Mouse (Mus musculus) neural tube, embryonic 15.5 days (tissue): ENCODE measurements around the gene Sec24b. TPM values are rescaled to one million over a fixed set of nuclear protein-coding genes. Genes with fewer than 3 reads are reported as not detected.

ENCODE experiments used
- ATAC-seq: fragments of 200-750 bp; cut with Nextera tagmentation; 2 replicates; pipeline ENCODE4 v1.8.0; 2017; ENCODE audit warnings: mild to moderate bottlenecking, moderate TSS enrichment, moderate library complexity; ENCODE audit not compliant: low FRiP score
- H3K27ac ChIP-seq: fragments of 300-500 bp; sonication (generic); replicated peaks from 2 replicates; pipeline ENCODE4 v1.5.1; 2015; ENCODE audit warnings: mild to moderate bottlenecking, inconsistent platforms
- H3K27me3 ChIP-seq: fragments of 300-500 bp; sonication (generic); replicated peaks from 2 replicates; pipeline ENCODE4 v1.6.1; 2015; ENCODE audit warnings: inconsistent platforms
- H3K36me3 ChIP-seq: fragments of 300-500 bp; sonication (generic); 2 replicates; pipeline ENCODE4 v1.6.1; 2015; ENCODE audit warnings: inconsistent platforms
- H3K4me1 ChIP-seq: fragments of 300-500 bp; sonication (generic); 2 replicates; pipeline ENCODE4 v1.6.1; 2015; ENCODE audit warnings: inconsistent platforms
- H3K4me2 ChIP-seq: fragments of 300-500 bp; sonication (generic); 2 replicates; pipeline ENCODE4 v1.6.1; 2015; ENCODE audit warnings: inconsistent platforms, mild to moderate bottlenecking, moderate library complexity
- H3K4me3 ChIP-seq: fragments of 300-500 bp; sonication (generic); replicated peaks from 2 replicates; pipeline ENCODE4 v1.5.1; 2015; ENCODE audit warnings: mild to moderate bottlenecking, inconsistent platforms
- H3K9ac ChIP-seq: fragments of 300-500 bp; sonication (generic); replicated peaks from 2 replicates; pipeline ENCODE4 v1.6.1; 2015; ENCODE audit warnings: mild to moderate bottlenecking, inconsistent platforms
- H3K9me3 ChIP-seq: fragments of 300-500 bp; sonication (generic); replicated peaks from 2 replicates; pipeline ENCODE4 v1.6.1; 2016; ENCODE audit warnings: inconsistent platforms
- WGBS: fragments of 180-500 bp; shearing (Covaris S2); methylation state at CpG from one replicate; pipeline ENCODE4 v1.1.7; 2015; ENCODE audit warnings: mixed read lengths; 5-methylcytosine and 5-hydroxymethylcytosine counted together
- polyA plus RNA-seq: library from polyadenylated mRNA; unstranded; fragments of >200 nt; fragmentation: Nextera tagmentation; extraction: Ambion mirVana; gene quantifications from 2 replicates; pipeline ENCODE4 v1.2.1, GENCODE M21; 2015

The Sec24b gene
- polyA plus RNA-seq, 1 experiment from 2014 or later = 30.4 TPM

- Histone ChIP-seq H3K9ac (no peak overlapping the region), H3K27ac (no peak overlapping the region), H3K9me3 (no peaks in the 10 kb centered on the region), H3K4me1 (no peaks in the 10 kb centered on the region), H3K4me2 (no peak overlapping the region), H3K4me3 (no peak overlapping the region), H3K36me3 (peaks cover 87% of the 10 kb centered on the region), H3K27me3 (no peaks in the 10 kb centered on the region)
- ATAC-seq = no peak
- 93% methylated on average over 6 of the region's 6 CpGs for WGBS
Observed at GRCm38 (mm10) chr3:129998526-129998925, 62.8 kb downstream of the Sec24b start.

- ATAC-seq = no peak
- Histone ChIP-seq H3K9ac (no peak overlapping the region), H3K36me3 (peaks cover 88% of the 10 kb centered on the region), H3K4me1 (no peaks in the 10 kb centered on the region), H3K9me3 (no peaks in the 10 kb centered on the region), H3K27me3 (no peaks in the 10 kb centered on the region), H3K4me2 (no peak overlapping the region), H3K27ac (no peak overlapping the region), H3K4me3 (no peak overlapping the region)
- 89% methylated on average over 7 of the region's 7 CpGs for WGBS
Observed at GRCm38 (mm10) chr3:129998001-129998400, 63.4 kb downstream of the Sec24b start.

- no peaks in the 10 kb centered on the region for H3K9me3 ChIP-seq
- H3K27me3 ChIP-seq = no peaks in the 10 kb centered on the region
- no peak overlapping the region for H3K27ac ChIP-seq
- WGBS = 88% methylated on average over 3 of the region's 3 CpGs
- H3K4me3 ChIP-seq = no peak overlapping the region
- no peak overlapping the region for H3K4me2 ChIP-seq
- no peak for ATAC-seq
- no peak overlapping the region for H3K9ac ChIP-seq
- H3K4me1 ChIP-seq = no peaks in the 10 kb centered on the region
- peaks cover 88% of the 10 kb centered on the region for H3K36me3 ChIP-seq
Observed at GRCm38 (mm10) chr3:129997324-129997723, 64.0 kb downstream of the Sec24b start.

- no peaks in the 10 kb centered on the region for H3K9me3 ChIP-seq
- 97% methylated on average over 13 of the region's 13 CpGs for WGBS
- no peak for ATAC-seq
- peaks cover 82% of the 10 kb centered on the region for H3K36me3 ChIP-seq
- H3K4me1 ChIP-seq = no peaks in the 10 kb centered on the region
- H3K4me2 ChIP-seq = no peak overlapping the region
- no peak overlapping the region for H3K27ac ChIP-seq
- H3K4me3 ChIP-seq = no peak overlapping the region
- H3K27me3 ChIP-seq = no peaks in the 10 kb centered on the region
- no peak overlapping the region for H3K9ac ChIP-seq
Observed at GRCm38 (mm10) chr3:129987297-129987696, 74.1 kb downstream of the Sec24b start.

- no peak for ATAC-seq
- Histone ChIP-seq H3K27me3 (no peaks in the 10 kb centered on the region), H3K4me2 (no peak overlapping the region), H3K27ac (no peak overlapping the region), H3K9me3 (no peaks in the 10 kb centered on the region), H3K9ac (no peak overlapping the region), H3K4me1 (no peaks in the 10 kb centered on the region), H3K4me3 (no peak overlapping the region), H3K36me3 (peaks cover 74% of the 10 kb centered on the region)
- 95% methylated on average over 4 of the region's 4 CpGs for WGBS
Observed at GRCm38 (mm10) chr3:129985335-129985734, 76.0 kb downstream of the Sec24b start.

GRCm38 (mm10) chr3:129984797-129985196, 76.6 kb downstream of the Sec24b start:
- Histone ChIP-seq H3K27me3 (no peaks in the 10 kb centered on the region), H3K4me2 (no peak overlapping the region), H3K9ac (no peak overlapping the region), H3K4me1 (no peaks in the 10 kb centered on the region), H3K4me3 (no peak overlapping the region), H3K36me3 (peaks cover 69% of the 10 kb centered on the region), H3K9me3 (no peaks in the 10 kb centered on the region), H3K27ac (no peak overlapping the region)
- WGBS = 93% methylated on average over 5 of the region's 5 CpGs
- ATAC-seq = no peak

GRCm38 (mm10) chr3:129982271-129982670, 79.1 kb downstream of the Sec24b start:
- no peaks in the 10 kb centered on the region for H3K9me3 ChIP-seq
- no peaks in the 10 kb centered on the region for H3K27me3 ChIP-seq
- no peaks in the 10 kb centered on the region for H3K4me1 ChIP-seq
- H3K9ac ChIP-seq = no peak overlapping the region
- no peak for ATAC-seq
- H3K4me3 ChIP-seq = no peak overlapping the region
- H3K27ac ChIP-seq = no peak overlapping the region
- H3K36me3 ChIP-seq = peaks cover 44% of the 10 kb centered on the region
- no peak overlapping the region for H3K4me2 ChIP-seq
- WGBS = 69% methylated on average over 5 of the region's 5 CpGs

GRCm38 (mm10) chr3:129981756-129982155, 79.6 kb downstream of the Sec24b start:
- H3K9me3 ChIP-seq = no peaks in the 10 kb centered on the region
- no peaks in the 10 kb centered on the region for H3K27me3 ChIP-seq
- no peak overlapping the region for H3K4me3 ChIP-seq
- 90% methylated on average over 11 of the region's 11 CpGs for WGBS
- H3K27ac ChIP-seq = no peak overlapping the region
- no peak overlapping the region for H3K4me2 ChIP-seq
- no peak overlapping the region for H3K9ac ChIP-seq
- no peaks in the 10 kb centered on the region for H3K4me1 ChIP-seq
- H3K36me3 ChIP-seq = peaks cover 39% of the 10 kb centered on the region
- ATAC-seq = no peak

- 71% methylated on average over 6 of the region's 6 CpGs for WGBS
Observed at GRCm38 (mm10) chr3:129979510-129979909, 81.8 kb downstream of the Sec24b start.

GRCm38 (mm10) chr3:129978716-129979115, 82.6 kb downstream of the Sec24b start:
- Histone ChIP-seq H3K4me2 (no peak overlapping the region), H3K9me3 (no peaks in the 10 kb centered on the region), H3K27ac (no peak overlapping the region), H3K9ac (no peak overlapping the region), H3K4me3 (no peak overlapping the region), H3K36me3 (peaks cover 13% of the 10 kb centered on the region), H3K4me1 (no peaks in the 10 kb centered on the region), H3K27me3 (no peaks in the 10 kb centered on the region)
- 56% methylated on average over 9 of the region's 9 CpGs for WGBS
- no peak for ATAC-seq

More at GRCm38 (mm10) chr3:129979510-129979909, 81.8 kb downstream of the Sec24b start:
- Histone ChIP-seq H3K36me3 (peaks cover 19% of the 10 kb centered on the region), H3K27me3 (no peaks in the 10 kb centered on the region), H3K4me1 (no peaks in the 10 kb centered on the region), H3K27ac (no peak overlapping the region), H3K9ac (no peak overlapping the region), H3K4me3 (no peak overlapping the region), H3K9me3 (no peaks in the 10 kb centered on the region), H3K4me2 (no peak overlapping the region)
- ATAC-seq = no peak

- no peaks in the 10 kb centered on the region for H3K9me3 ChIP-seq
- WGBS = 78% methylated on average over 5 of the region's 5 CpGs
- no peak for ATAC-seq
- no peaks in the 10 kb centered on the region for H3K4me1 ChIP-seq
- H3K27ac ChIP-seq = no peak overlapping the region
- peaks cover under 1% of the 10 kb centered on the region; the same call in 1 of the 2 replicates for H3K36me3 ChIP-seq
- no peaks in the 10 kb centered on the region for H3K27me3 ChIP-seq
- H3K9ac ChIP-seq = no peak overlapping the region
- H3K4me2 ChIP-seq = no peak overlapping the region
- H3K4me3 ChIP-seq = no peak overlapping the region
Observed at GRCm38 (mm10) chr3:129976317-129976716, 85.0 kb downstream of the Sec24b start.

GRCm38 (mm10) chr3:129970529-129971515, 90.5 kb downstream of the Sec24b start:
- ATAC-seq = peak; percentile 72
- Histone ChIP-seq H3K9ac (peak overlapping the region; percentile 53; the same call in 1 of the 2 replicates), H3K9me3 (no peaks in the 10 kb centered on the region), H3K27me3 (peaks cover 22% of the 10 kb centered on the region), H3K27ac (no peak overlapping the region), H3K4me2 (peak overlapping the region; percentile 97), H3K36me3 (no peaks in the 10 kb centered on the region), H3K4me3 (peak overlapping the region; percentile 49), H3K4me1 (peaks cover 24% of the 10 kb centered on the region)
- WGBS = 12% methylated on average over 19 of the region's 19 CpGs
